Mouse (Mus musculus) MEL (cell line): Measurements from ENCODE around the gene Acod1.

Experiments used
- BHLHE40 ChIP-seq: IDR thresholded peaks from 2 replicates; pipeline ENCODE4 v1.6.1; 2012; ENCODE audit warnings: low read depth, mild to moderate bottlenecking, inconsistent platforms, low read length, improper control_type of control experiment, borderline replicate concordance
- CHD1 ChIP-seq: IDR thresholded peaks from 2 replicates; pipeline ENCODE4 v1.6.1; 2012; ENCODE audit warnings: low read depth, mild to moderate bottlenecking, inconsistent platforms, low read length, improper control_type of control experiment
- CTCF ChIP-seq, 3 experiments: IDR thresholded peaks in 2 of 3; conservative IDR thresholded peaks in 1 of 3; 2 replicates each; pipeline ENCODE4 v1.5.1; 2011 to 2012; ENCODE audit warnings: low read length in 3 of 3, low read depth in 2 of 3, mild to moderate bottlenecking in 2 of 3, improper control_type of control experiment in 1 of 3, inconsistent platforms in 1 of 3, mixed read lengths in 1 of 3, moderate library complexity in 1 of 3; ENCODE audit not compliant: control insufficient read depth in 1 of 3, insufficient read depth in 1 of 3, poor library complexity in 1 of 3, severe bottlenecking in 1 of 3
- EP300 ChIP-seq, 2 experiments: IDR thresholded peaks; 2 replicates each; pipeline ENCODE4 v1.6.1; 2011; ENCODE audit warnings: improper control_type of control experiment in 2 of 2, low read length in 2 of 2, low read depth in 1 of 2, mild to moderate bottlenecking in 1 of 2
- MEF2A ChIP-seq: IDR thresholded peaks from 2 replicates; pipeline ENCODE4 v1.6.1; 2014; ENCODE audit warnings: low read depth, mild to moderate bottlenecking, inconsistent platforms, low read length, improper control_type of control experiment; ENCODE audit not compliant: poor library complexity, insufficient replicate concordance, severe bottlenecking; ENCODE audit errors: extremely low read depth
- NELFE ChIP-seq: IDR thresholded peaks from 2 replicates; pipeline ENCODE4 v1.6.1; 2011; ENCODE audit warnings: low read depth, low read length, improper control_type of control experiment
- POLR2A ChIP-seq, 2 experiments: IDR thresholded peaks; 2 replicates each; pipeline ENCODE4 v1.6.1; 2011 to 2012; ENCODE audit warnings: low read length in 2 of 2, mild to moderate bottlenecking in 2 of 2, control low read depth in 1 of 2, improper control_type of control experiment in 1 of 2, low read depth in 1 of 2, moderate library complexity in 1 of 2; ENCODE audit not compliant: control insufficient read depth in 1 of 2, insufficient read depth in 1 of 2, poor library complexity in 1 of 2
- TAL1 ChIP-seq: IDR thresholded peaks from 2 replicates; pipeline ENCODE4 v1.6.1; 2012; ENCODE audit warnings: mild to moderate bottlenecking, inconsistent platforms, low read length, moderate library complexity, mixed read lengths

DNA sequence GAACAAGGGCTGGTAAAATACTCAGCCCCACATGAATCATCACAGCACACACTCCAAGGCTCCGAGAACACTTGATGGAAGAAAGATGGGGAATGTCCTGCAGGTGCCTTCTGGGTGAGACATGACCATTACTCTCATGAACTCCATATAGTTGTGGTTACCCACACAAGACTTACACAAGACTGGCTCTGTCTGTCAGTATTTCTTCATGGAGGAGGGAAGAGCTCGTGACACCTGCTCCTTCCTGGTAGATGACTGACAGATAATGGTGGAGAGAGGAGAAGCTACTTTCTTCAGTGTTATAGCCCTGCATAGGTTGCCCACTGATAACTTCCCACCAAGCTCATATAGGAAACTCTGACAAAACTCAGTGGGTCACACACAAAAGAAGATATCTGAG lies 17.6 kb upstream of the Acod1 start:
- TF ChIP-seq TAL1 (no peak), CTCF (IDR thresholded peaks at IDR 0.05 in 2 of 3, conservative IDR thresholded peaks at IDR 0.05 in 1 of 3; ENCODE audit: control insufficient read depth in 1 of 3, insufficient read depth in 1 of 3, low read depth in 2 of 3, low read length in 3 of 3, poor library complexity in 1 of 3, severe bottlenecking in 1 of 3) (no peak), EP300 (IDR thresholded peaks at IDR 0.05; ENCODE audit: low read depth in 1 of 2, low read length in 2 of 2) (no peak), POLR2A (IDR thresholded peaks at IDR 0.05; ENCODE audit: control insufficient read depth in 1 of 2, insufficient read depth in 1 of 2, low read depth in 1 of 2, low read length in 2 of 2, poor library complexity in 1 of 2) (no peak), BHLHE40 (no peak), MEF2A (no peak), CHD1 (no peak), NELFE (no peak)
